Mouse (Mus musculus) hindbrain, embryonic 13.5 days (tissue): ENCODE data around the gene Prtn3. TPM values are rescaled to one million over a fixed set of nuclear protein-coding genes. Genes with fewer than 3 reads are reported as not detected.

Source experiments
- ATAC-seq: fragments of 200-750 bp; cut with Nextera tagmentation; 2 replicates; pipeline ENCODE4 v1.8.0; 2017; ENCODE audit warnings: moderate TSS enrichment; ENCODE audit not compliant: low FRiP score
- H3K27ac ChIP-seq: fragments of 300-500 bp; sonication (generic); 2 replicates; pipeline ENCODE4 v1.5.1; 2015; ENCODE audit warnings: inconsistent platforms, mild to moderate bottlenecking, moderate library complexity
- H3K27me3 ChIP-seq: fragments of 300-500 bp; sonication (generic); 2 replicates; pipeline ENCODE4 v1.6.1; 2015; ENCODE audit warnings: mild to moderate bottlenecking, inconsistent platforms
- H3K36me3 ChIP-seq: fragments of 300-500 bp; sonication (generic); 2 replicates; pipeline ENCODE4 v1.6.1; 2015; ENCODE audit warnings: mild to moderate bottlenecking, inconsistent platforms
- H3K4me1 ChIP-seq: fragments of 300-500 bp; sonication (generic); replicated peaks from 2 replicates; pipeline ENCODE4 v1.6.1; 2015; ENCODE audit warnings: inconsistent platforms
- H3K4me2 ChIP-seq: fragments of 300-500 bp; sonication (generic); 2 replicates; pipeline ENCODE4 v1.6.1; 2015; ENCODE audit warnings: inconsistent platforms, mild to moderate bottlenecking, moderate library complexity
- H3K4me3 ChIP-seq: fragments of 300-500 bp; sonication (generic); 2 replicates; pipeline ENCODE4 v1.5.1; 2015; ENCODE audit warnings: mild to moderate bottlenecking, inconsistent platforms
- H3K9ac ChIP-seq: fragments of 300-500 bp; sonication (generic); 2 replicates; pipeline ENCODE4 v1.6.1; 2015; ENCODE audit warnings: mild to moderate bottlenecking, inconsistent platforms
- H3K9me3 ChIP-seq: fragments of 300-500 bp; sonication (generic); 2 replicates; pipeline ENCODE4 v1.6.1; 2016; ENCODE audit warnings: inconsistent platforms
- WGBS: fragments of 180-500 bp; shearing (Covaris S2); methylation state at CpG from one replicate; pipeline ENCODE4 v1.1.7; 2015; 5-methylcytosine and 5-hydroxymethylcytosine counted together
- polyA plus RNA-seq: library from polyadenylated mRNA; unstranded; fragments of >200 nt; fragmentation: Nextera tagmentation; extraction: Ambion mirVana; gene quantifications from 2 replicates; pipeline ENCODE4 v1.2.1, GENCODE M21; 2015

The Prtn3 gene
- polyA plus RNA-seq, 1 experiment from 2014 or later: 15.6 TPM

GRCm38 (mm10) chr10:79846553-79846952 is 27.7 kb upstream of the Prtn3 start:
- H3K27ac ChIP-seq: no peak overlapping the region
- 60% methylated on average over 5 of the region's 5 CpGs for WGBS
- no peak overlapping the region for H3K4me3 ChIP-seq
- peaks cover 29% of the 10 kb centered on the region for H3K4me1 ChIP-seq
- H3K9me3 ChIP-seq: no peaks in the 10 kb centered on the region
- H3K27me3 ChIP-seq: no peaks in the 10 kb centered on the region
- H3K36me3 ChIP-seq: no peaks in the 10 kb centered on the region
- H3K4me2 ChIP-seq: no peak overlapping the region
- no peak overlapping the region for H3K9ac ChIP-seq
- no peak for ATAC-seq

DNA sequence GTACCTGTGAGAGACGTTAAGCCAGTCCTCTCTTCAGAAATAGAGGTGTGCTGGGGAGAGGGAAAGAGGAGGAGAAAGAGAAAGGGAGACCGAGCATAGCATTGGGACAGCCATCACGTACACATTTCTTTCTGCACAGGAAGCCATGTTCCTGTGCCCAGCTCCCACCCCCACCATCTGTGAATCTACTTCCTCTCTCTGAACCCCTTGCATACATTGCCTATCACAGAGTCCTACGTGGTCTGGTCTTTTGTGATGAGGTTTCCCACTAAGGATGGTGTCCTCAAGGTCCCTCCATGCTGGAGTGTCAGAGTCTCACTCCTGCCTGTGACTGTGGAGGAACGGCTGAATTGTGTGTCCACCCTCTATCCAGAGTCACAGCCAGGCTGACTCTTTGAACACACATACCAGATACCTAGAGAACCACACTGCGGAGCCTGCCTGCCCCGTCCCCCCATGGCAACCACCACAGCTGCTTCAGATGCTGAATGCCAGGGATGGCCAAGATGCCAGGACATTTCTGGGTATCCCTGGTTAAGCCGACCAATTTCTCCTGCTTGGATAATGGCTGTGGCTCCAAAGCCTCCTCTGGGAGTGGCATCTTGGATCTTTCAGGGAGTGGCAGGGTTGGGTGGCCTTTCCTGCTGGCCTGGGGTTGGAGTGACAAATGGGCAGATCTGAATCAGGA is 24.2 kb upstream of the Prtn3 start:
- Histone ChIP-seq H3K4me3 (no peak overlapping the region), H3K9me3 (no peaks in the 10 kb centered on the region), H3K4me1 (peaks cover 32% of the 10 kb centered on the region), H3K36me3 (no peaks in the 10 kb centered on the region), H3K27me3 (no peaks in the 10 kb centered on the region), H3K27ac (no peak overlapping the region), H3K4me2 (no peak overlapping the region), H3K9ac (no peak overlapping the region)
- WGBS: 89% methylated on average over 8 of the region's 8 CpGs
- no peak for ATAC-seq

- WGBS: 78% methylated on average over 3 of the region's 3 CpGs
- H3K9ac ChIP-seq: peak overlapping the region; percentile 82
- peaks cover 47% of the 10 kb centered on the region for H3K4me1 ChIP-seq
- H3K36me3 ChIP-seq: peaks cover 4% of the 10 kb centered on the region; the same call in 1 of the 2 replicates
- H3K4me3 ChIP-seq: no peak overlapping the region
- H3K9me3 ChIP-seq: no peaks in the 10 kb centered on the region
- ATAC-seq: no peak
- no peaks in the 10 kb centered on the region for H3K27me3 ChIP-seq
- peak overlapping the region; percentile 69 for H3K4me2 ChIP-seq
- peak overlapping the region; percentile 100 for H3K27ac ChIP-seq
Measured at GRCm38 (mm10) chr10:79851653-79852052, 22.6 kb upstream of the Prtn3 start.

GRCm38 (mm10) chr10:79852107-79852789 is 22.0 kb upstream of the Prtn3 start:
- 61% methylated on average over 9 of the region's 9 CpGs for WGBS
- ATAC-seq: no peak
- no peaks in the 10 kb centered on the region for H3K27me3 ChIP-seq

GRCm38 (mm10) chr10:79852827-79853226 is 21.4 kb upstream of the Prtn3 start:
- peak overlapping the region; percentile 82 for H3K9ac ChIP-seq
- H3K4me2 ChIP-seq: peak overlapping the region; percentile 69
- peak overlapping the region; percentile 100 for H3K27ac ChIP-seq
- WGBS: 21% methylated on average over 8 of the region's 8 CpGs
- H3K4me3 ChIP-seq: peak overlapping the region; percentile 100
- ATAC-seq: no peak
- H3K27me3 ChIP-seq: no peaks in the 10 kb centered on the region
- H3K9me3 ChIP-seq: no peaks in the 10 kb centered on the region
- peaks cover 57% of the 10 kb centered on the region for H3K4me1 ChIP-seq
- peaks cover 14% of the 10 kb centered on the region for H3K36me3 ChIP-seq

More at GRCm38 (mm10) chr10:79852107-79852789, 22.0 kb upstream of the Prtn3 start:
- peaks cover 52% of the 10 kb centered on the region for H3K4me1 ChIP-seq
- H3K36me3 ChIP-seq: peaks cover 9% of the 10 kb centered on the region
- peak overlapping the region; percentile 82 for H3K9ac ChIP-seq
- peak overlapping the region; percentile 100 for H3K4me3 ChIP-seq
- peak overlapping the region; percentile 100 for H3K27ac ChIP-seq
- H3K4me2 ChIP-seq: peak overlapping the region; percentile 69
- no peaks in the 10 kb centered on the region for H3K9me3 ChIP-seq

GRCm38 (mm10) chr10:79853392-79853791 is 20.9 kb upstream of the Prtn3 start:
- H3K36me3 ChIP-seq: peaks cover 17% of the 10 kb centered on the region
- 2% methylated on average over 15 of the region's 15 CpGs for WGBS
- peak overlapping the region; percentile 82 for H3K9ac ChIP-seq
- H3K4me2 ChIP-seq: peak overlapping the region; percentile 69
- H3K4me3 ChIP-seq: peak overlapping the region; percentile 100
- ATAC-seq: 0 out of 2 replicates have a peak, but pooled peaks have one; percentile 5
- H3K9me3 ChIP-seq: no peaks in the 10 kb centered on the region
- H3K27ac ChIP-seq: peak overlapping the region; percentile 100
- H3K27me3 ChIP-seq: no peaks in the 10 kb centered on the region
- H3K4me1 ChIP-seq: peaks cover 58% of the 10 kb centered on the region

DNA sequence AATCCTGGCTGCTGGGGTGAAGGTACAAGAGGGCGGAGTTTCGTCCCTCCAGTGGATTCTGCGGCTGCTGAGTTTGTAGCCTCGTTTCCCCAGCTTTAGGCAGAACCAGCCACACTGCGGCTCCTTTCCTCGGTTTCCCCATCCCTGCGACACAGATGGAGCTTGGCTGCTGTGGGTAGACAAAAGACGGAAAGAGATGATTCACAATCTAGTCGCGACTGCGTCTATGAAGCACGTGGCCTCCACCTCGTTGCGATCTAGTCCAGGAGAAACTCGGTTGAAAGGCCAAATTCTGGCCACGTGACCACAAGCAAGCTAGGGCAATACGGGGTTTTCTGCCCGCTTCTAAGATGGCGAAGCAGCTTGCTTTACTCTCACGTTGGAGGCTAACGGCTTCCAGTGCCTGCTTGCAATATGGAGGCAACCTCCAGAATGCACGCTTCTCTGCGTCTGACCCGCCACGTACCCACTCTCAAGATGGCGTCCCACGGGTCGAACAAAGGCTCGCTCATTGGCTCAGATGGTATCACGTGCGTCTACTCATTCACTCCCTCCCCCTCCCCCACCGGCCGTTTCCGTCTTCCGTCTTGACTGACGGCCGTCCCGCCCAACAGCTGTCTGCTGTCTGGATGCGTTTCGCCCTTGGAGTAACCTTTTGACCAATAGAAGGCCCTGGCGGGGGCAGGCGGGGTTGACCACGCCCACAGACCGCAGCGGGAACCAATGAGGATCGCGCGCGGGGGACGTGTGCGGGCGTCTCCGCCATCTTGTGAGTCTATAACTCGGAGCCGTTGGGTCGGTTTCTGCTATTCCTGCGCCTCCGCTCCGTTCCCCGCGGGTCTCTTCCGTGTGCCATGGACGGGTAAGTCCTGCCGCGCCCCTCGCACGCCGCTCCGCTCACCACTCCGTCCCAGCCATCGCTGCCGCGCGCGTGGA is 20.1 kb upstream of the Prtn3 start, which contains the start of gene Ptbp1:
TSS of gene Ptbp1 (plus strand) at position 568 of the 936 bp plus-strand sequence.
- Histone ChIP-seq H3K36me3 (peaks cover 23% of the 10 kb centered on the region), H3K9ac (peak within 1 kb of the TSS; percentile 99), H3K4me3 (peak within 1 kb of the TSS; percentile 100), H3K4me1 (peaks cover 66% of the 10 kb centered on the region), H3K4me2 (peak within 1 kb of the TSS; percentile 95), H3K9me3 (no peaks in the 10 kb centered on the region), H3K27me3 (no peaks in the 10 kb centered on the region), H3K27ac (peak within 1 kb of the TSS; percentile 100)
- peak; percentile 94 for ATAC-seq
- WGBS: under 1% methylated on average over 75 of the region's 75 CpGs

DNA sequence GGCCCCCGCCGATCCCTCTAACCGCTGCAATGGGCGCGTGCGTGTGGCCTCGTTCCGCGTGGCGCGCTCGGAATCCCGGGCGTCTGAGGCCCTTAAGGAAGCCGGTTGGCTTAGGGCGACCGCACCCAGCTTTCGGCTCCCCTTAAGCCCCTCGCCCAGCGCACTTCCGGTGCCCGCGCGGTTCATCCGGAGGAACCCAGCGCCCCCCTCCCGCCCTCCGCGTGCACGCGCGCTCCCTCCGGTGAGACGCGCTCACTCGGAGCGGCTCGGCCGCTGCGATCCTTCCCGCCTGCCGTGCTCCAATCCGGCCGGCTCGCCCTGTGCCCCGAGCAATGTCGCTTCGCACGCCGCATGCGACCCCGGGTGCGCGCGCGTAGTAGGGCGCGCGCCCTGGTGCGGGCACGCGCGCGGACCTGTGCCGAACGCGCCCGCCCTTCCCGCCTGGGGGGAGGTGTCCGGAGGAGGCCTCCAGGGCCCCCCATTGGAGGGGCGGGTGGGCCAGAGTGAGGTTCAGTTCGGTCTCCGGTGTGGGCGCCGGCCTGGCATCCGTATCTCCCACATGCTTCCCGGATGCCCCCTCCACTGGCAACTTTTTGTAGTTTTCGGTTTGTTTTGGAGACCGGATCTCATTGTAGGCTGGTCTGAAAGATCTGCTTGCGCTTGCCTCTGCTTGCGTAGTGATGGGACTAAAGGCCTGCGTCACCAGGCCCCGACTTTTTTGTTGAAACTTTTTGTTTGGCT is 19.3 kb upstream of the Prtn3 start:
- Histone ChIP-seq H3K36me3 (peaks cover 31% of the 10 kb centered on the region), H3K27me3 (no peaks in the 10 kb centered on the region), H3K9ac (peak overlapping the region; percentile 99), H3K4me1 (peaks cover 74% of the 10 kb centered on the region), H3K4me3 (peak overlapping the region; percentile 100), H3K27ac (peak overlapping the region; percentile 100), H3K9me3 (no peaks in the 10 kb centered on the region), H3K4me2 (peak overlapping the region; percentile 95)
- under 1% methylated on average over 73 of the region's 83 CpGs for WGBS
- ATAC-seq: peak; percentile 25

GRCm38 (mm10) chr10:79855558-79856184 is 18.6 kb upstream of the Prtn3 start:
- Histone ChIP-seq H3K4me2 (peak overlapping the region; percentile 95), H3K36me3 (peaks cover 38% of the 10 kb centered on the region), H3K4me1 (peaks cover 79% of the 10 kb centered on the region), H3K9me3 (no peaks in the 10 kb centered on the region), H3K27ac (peak overlapping the region; percentile 100), H3K27me3 (no peaks in the 10 kb centered on the region), H3K9ac (peak overlapping the region; percentile 99), H3K4me3 (peak overlapping the region; percentile 100)
- no peak for ATAC-seq
- WGBS: 3% methylated on average over 10 of the region's 10 CpGs

GRCm38 (mm10) chr10:79856280-79856679 is 18.0 kb upstream of the Prtn3 start:
- no peak for ATAC-seq
- Histone ChIP-seq H3K4me1 (peaks cover 78% of the 10 kb centered on the region), H3K36me3 (peaks cover 44% of the 10 kb centered on the region), H3K27me3 (no peaks in the 10 kb centered on the region), H3K4me2 (peak overlapping the region; percentile 95), H3K9me3 (no peaks in the 10 kb centered on the region), H3K9ac (peak overlapping the region; percentile 99), H3K4me3 (peak overlapping the region; percentile 100), H3K27ac (peak overlapping the region; percentile 100)
- 54% methylated on average over 6 of the region's 6 CpGs for WGBS
